Mouse (Mus musculus): Measurements from ENCODE around the gene Appbp2.
A peak's percentile ranks its signal among the peaks of the same experiment; 100 is the strongest.

Appbp2 gene

GRCm38 (mm10) chr11:85234990-85235841 lies at the start of gene Appbp2:
Gene Appbp2, minus strand, starts transcription at chr11:85235130.
- peak; percentile 92 for DNase-seq

GRCm38 (mm10) chr11:85281219-85281878 lies 46.4 kb upstream of the Appbp2 start:
- DNase-seq = no peak

DNA sequence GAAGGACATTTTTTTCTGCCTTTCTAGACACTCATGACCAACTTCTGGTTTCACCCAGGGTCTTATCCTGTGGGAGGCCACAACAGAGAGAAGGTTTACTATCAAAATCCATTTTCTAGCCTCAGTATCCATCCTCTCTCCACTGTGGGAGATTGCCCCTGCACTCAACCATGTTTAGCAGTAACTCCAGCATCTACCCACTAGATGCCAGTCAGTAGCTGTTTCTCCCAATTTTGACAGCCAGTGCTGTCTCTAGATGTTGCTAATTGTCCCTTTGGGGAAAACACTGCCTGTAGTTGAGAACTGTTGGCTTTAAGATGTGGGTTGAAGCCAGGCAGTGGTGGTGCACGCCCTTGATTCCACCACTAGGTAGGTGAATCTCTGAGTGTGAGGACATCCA lies 43.2 kb upstream of the Appbp2 start:
- no peak for DNase-seq

GRCm38 (mm10) chr11:85277609-85278008 lies 42.7 kb upstream of the Appbp2 start:
- no peak for DNase-seq

DNA sequence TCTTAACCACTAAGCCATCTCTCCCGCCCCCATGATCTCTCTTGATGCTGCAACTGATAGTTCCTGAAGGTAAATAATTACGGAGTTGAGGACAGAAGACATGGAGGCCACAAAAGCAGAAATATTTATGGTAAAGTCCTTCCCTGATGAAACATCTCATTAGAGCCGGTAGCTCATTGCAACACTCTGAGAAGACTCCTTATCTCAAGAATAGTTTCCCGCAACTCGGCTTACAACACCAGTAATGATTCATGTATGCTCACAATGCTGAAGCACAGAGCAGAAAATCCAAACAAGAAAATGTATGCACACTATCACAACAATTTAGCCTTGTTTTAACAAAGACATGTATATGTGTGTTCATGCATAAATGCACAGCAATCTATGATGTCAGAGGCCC lies 40.2 kb upstream of the Appbp2 start:
- DNase-seq = no peak

DNA sequence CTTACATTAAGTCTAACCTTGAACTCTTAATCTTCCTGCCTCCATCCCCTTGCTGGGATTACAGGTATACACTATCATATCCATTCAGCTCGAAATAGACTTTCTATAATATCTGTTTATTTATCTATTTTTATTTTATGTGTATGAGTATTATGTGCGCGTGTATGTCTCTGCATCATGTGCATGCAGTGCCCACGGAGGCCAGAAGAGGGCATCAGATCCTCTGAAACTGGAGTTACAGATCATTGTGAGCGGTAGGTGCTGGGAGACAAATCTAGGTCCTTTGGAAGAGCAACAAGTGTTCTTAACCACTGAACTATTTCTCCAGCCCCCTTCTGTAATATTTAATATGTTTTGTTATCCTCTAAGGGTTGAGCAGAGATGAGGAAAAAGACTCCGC lies 38.4 kb upstream of the Appbp2 start:
- peak; percentile 49 to 50 for DNase-seq

DNA sequence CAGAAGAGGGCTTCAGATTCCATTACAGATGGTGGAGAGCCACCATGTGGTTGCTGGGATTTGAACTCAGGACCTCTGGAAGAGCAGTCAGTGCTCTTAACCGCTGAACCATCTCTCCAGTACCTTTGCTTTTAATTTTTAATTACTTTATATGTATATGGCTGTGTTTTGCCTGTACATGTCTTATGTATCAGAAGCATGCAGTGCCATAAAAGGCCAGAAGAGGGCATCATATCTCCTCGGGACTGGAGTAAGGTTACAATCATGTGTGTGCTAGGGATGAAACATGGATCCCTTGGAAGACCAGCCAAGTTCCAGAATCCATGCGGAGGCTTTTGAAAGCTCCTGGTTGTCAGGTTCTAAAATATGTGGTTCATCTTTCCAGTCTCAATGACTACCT lies 35.7 kb upstream of the Appbp2 start:
- peak; percentile 75 to 78 for DNase-seq

DNA sequence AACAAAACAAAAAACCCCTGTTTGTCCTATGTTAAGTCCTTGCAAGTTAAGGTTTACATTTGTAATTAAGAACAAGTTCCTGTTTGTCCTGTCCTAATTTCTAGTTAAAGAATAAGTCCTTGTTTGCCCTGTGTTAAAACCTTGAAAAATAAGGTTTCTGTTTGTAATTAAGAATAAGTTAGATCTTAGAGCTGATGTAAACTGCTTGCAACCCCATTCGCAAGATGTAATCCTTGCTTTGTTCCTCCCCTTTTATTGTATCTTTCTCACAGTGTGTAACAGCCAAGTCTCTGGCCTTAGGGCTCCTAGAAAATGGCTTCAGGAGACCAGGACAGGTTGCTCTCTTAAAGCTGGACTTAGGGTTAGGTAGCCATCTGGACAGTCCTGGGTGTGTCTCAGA lies 32.5 kb upstream of the Appbp2 start:
- DNase-seq = no peak

DNA sequence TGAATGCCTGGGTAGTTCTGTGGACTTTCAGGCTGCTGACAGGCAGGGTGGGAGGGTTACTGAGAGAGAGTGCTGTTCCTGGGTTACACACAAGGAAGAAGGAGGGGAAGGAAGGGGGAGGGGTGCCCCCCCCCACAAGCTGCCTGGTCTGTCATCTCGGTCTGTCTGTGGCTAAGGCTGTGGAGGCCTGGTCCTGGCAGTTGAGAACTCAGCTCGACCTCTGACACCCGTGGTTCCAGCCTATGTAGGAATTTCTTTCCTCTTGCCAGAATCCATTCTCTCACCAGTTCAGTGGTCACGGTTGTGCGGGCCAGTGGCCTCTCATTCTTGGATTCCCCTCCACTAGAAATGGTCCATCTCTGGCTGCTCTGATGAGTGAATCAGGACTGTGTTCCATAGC lies 29.7 kb upstream of the Appbp2 start:
- DNase-seq = no peak

DNA sequence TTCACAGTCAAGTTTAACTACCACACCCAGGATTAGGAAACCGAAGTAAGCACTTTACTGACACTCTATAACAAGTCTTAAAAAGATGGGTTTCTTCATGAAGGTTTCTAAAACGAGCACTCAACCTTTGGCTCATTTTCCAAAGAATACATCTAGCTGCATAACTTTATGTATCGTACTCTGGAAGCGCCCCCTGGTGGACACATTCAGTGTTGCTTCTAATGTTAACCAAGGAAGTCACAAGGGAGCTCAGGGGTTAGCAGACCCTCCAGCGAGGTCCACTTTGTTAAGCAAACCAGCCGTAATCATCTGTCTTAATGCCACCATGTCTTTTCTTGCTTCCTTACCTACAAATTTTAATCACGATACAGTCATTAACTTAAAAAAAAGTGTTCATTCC lies 26.3 kb upstream of the Appbp2 start:
- peak; percentile 86 to 88 for DNase-seq

- DNase-seq = no peak
These were observed 24.0 kb upstream of the Appbp2 start for GRCm38 (mm10) chr11:85258966-85259365.

DNA sequence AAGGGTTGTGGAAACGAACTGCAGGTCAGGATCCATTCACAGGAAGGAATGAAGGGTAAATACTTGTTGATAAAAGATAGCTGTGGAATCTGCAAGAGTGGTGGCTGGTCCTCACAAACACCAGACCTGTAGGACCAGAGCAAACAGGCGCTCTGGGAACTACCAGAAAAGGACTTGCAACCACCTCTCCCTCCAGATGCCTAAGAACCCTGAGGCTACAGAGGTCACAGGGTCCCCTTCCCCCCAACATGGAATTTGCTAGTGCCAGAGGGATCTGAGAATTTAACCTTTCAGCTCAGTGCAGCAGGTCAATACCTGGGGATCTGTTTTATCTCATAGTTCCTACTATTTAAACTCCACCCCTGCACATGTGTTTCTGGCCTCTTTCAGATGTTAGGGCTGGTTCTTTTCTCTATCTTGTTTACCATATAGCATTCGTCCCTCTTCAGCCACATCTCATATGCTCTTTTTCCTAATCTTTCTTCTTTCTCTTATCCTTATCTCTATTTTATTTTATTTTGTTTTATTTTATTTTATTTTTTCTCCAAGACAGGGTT lies 20.6 kb upstream of the Appbp2 start:
- no peak for DNase-seq

- no peak for DNase-seq
These were observed 18.7 kb upstream of the Appbp2 start for GRCm38 (mm10) chr11:85253641-85254040.

DNA sequence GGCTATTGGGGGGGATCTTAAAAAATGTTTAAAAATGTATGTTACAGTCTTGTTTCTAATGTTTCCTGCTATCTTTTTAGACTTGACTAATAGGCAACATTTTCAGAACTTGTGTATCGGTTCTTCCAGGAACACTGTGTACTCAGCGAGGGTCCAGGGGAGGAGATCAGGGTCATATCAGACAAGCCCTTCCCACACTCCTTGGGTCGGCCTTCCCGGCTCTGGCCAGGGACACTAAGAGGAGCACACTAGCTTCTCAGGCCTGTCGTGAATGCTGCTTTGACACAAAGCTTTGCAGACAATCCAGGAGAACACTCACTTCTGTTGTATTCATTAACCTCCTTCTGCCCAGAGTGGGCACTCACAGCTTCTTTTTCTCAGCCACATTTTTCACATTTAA lies 18.1 kb upstream of the Appbp2 start:
- DNase-seq = no peak

DNA sequence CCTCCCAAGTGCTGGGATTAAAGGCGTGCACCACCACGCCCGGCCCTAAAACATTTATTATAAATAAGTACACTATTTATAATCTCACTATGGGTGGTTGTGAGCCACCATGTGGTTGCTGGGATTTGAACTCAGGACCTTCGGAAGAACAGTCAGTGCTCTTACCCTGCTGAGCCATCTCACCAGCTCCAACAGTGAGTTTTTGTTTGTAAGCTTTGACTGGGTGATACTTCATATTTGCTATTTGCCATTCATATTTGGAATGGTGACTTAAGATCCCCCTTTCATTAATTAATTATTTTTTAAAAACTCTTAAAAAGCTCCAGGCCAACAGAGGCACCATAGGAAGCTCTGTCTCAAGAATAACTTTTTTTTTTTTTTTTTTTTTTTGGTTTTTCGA lies 17.0 kb upstream of the Appbp2 start:
- DNase-seq = no peak

DNA sequence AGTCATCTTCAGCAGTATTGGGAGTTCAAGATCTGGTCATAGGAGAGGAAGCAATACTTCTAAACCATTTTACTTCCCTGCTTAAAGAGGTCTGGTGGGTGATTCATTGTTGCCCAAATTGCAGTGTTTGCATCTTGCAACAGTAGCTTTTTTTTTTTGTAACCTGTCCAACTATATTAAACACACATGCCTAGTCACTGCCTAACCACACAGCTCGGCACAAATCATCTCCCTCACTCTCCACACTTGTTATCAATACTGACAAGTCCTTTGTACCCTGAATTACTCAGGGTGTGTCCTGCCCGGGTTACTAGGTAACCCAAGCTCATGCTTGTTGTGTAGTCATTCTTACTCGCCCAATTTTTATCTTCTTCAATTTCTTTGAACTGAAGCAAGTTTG lies 15.5 kb upstream of the Appbp2 start:
- DNase-seq = no peak

- DNase-seq = no peak
These were observed 14.4 kb upstream of the Appbp2 start for GRCm38 (mm10) chr11:85249338-85249737.

- DNase-seq = no peak
These were observed 13.2 kb upstream of the Appbp2 start for GRCm38 (mm10) chr11:85248151-85248550.

DNA sequence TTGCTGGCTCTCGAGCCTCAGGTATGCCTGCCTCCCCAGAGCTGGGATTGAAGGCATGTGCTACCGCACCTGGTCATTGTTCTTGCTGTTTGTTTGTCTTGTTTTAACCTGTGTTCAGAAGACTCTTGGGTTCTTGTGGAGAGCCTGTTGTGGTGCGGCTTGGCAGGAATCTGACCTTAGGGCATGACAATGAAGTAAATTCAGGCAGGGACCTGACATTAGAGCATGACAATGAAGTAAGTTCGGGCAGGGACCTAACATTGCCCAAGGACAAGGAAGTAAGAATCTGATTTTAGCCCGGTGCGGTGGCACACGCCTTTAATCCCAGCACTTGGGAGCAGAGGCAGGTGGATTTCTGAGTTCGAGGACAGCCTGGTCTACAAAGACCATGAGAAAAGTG lies 6.3 kb upstream of the Appbp2 start:
- DNase-seq = no peak

GRCm38 (mm10) chr11:85240211-85240610 lies 5.3 kb upstream of the Appbp2 start:
- DNase-seq = no peak

DNA sequence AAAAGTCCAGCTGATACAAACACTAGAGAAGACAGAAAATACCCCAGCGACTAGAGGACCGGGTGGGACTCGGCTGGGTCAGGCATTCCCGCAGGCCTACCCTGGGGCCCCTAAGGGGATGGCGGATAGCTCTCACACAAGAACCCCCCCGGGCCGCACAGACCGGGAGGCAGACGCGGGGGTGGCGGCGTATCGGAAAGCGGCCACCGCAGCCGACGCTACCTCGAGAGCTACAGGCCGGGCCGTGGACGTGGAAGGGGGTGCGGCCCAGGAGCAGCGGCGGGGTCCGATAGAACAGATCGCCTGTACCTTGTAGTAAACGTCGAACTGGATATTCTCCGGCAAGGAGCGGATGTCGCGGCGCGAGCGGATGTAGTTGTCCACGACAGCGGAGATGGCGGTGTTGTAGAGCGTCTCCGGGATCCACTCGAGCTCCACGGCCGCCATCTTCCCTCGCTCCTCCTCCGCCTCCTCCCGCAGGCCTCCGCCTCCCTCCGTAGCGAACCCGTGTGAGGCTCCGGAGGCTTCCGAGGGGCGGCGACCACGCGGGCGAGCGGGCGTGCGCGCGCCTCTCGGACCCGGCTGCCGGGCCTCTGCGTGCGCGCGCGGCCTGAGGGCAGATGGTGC lies 454 bp downstream of the Appbp2 start:
- DNase-seq = peak; percentile 84

GRCm38 (mm10) chr11:85233676-85234210 lies 1.2 kb downstream of the Appbp2 start:
- no peak for DNase-seq

GRCm38 (mm10) chr11:85223248-85223647 lies 11.7 kb downstream of the Appbp2 start:
- no peak for DNase-seq
